Mouse (Mus musculus): ENCODE results near the gene Capn9. TPM values are rescaled to one million over a fixed set of nuclear protein-coding genes. Genes with fewer than 3 reads are reported as not detected.

The Capn9 gene
- total RNA-seq, 1 experiment = not detected

GRCm38 (mm10) chr8:124641599-124641998, 65.7 kb downstream of the Capn9 start:
- Histone ChIP-seq H3K4me3 (ENCODE audit: insufficient read depth in 1 of 2, low read depth in 1 of 2, low read length in 2 of 2, poor library complexity in 1 of 2, severe bottlenecking in 1 of 2) (no peak overlapping the region), H3K36me3 (ENCODE audit: control insufficient read depth, insufficient read depth, low read length, poor library complexity, severe bottlenecking) (no peaks in the 10 kb centered on the region; the same call in 1 of the 2 replicates), H3K27ac (ENCODE audit: insufficient read depth, low read depth, low read length, poor library complexity, severe bottlenecking) (no peak overlapping the region), H3K4me1 (ENCODE audit: control insufficient read depth in 2 of 2, insufficient read depth in 2 of 2, low read length in 2 of 2, poor library complexity in 1 of 2) (no peaks in the 10 kb centered on the region), H3K9ac (ENCODE audit: insufficient read depth, low read depth, low read length, poor library complexity, severe bottlenecking) (no peak overlapping the region), H3K9me3 (ENCODE audit: control insufficient read depth, insufficient read depth, low read depth, low read length) (no peaks in the 10 kb centered on the region)
- TF ChIP-seq MAFK (IDR thresholded peaks at IDR 0.05; ENCODE audit: insufficient read depth, low read depth, low read length) = no peak
- no peak for TF ChIP-seq CHD2 (IDR thresholded peaks at IDR 0.05; ENCODE audit: low read depth, low read length)
- TF ChIP-seq ZC3H11A (IDR thresholded peaks at IDR 0.05; ENCODE audit: borderline replicate concordance, low read depth, low read length) = no peak
- TF ChIP-seq ZNF384 (IDR thresholded peaks at IDR 0.05; ENCODE audit: low read depth, low read length) = no peak
- TF ChIP-seq HCFC1 (IDR thresholded peaks at IDR 0.05; ENCODE audit: borderline replicate concordance, insufficient read depth, low read length) = no peak
- in situ Hi-C loops (cut with MboI; ENCODE audit: low sequenced_read_pairs in 2 of 2, unreplicated experiment in 2 of 2) = no loop called here
- DNase-seq (ENCODE audit: low read depth, low spot score) = no peak

DNA sequence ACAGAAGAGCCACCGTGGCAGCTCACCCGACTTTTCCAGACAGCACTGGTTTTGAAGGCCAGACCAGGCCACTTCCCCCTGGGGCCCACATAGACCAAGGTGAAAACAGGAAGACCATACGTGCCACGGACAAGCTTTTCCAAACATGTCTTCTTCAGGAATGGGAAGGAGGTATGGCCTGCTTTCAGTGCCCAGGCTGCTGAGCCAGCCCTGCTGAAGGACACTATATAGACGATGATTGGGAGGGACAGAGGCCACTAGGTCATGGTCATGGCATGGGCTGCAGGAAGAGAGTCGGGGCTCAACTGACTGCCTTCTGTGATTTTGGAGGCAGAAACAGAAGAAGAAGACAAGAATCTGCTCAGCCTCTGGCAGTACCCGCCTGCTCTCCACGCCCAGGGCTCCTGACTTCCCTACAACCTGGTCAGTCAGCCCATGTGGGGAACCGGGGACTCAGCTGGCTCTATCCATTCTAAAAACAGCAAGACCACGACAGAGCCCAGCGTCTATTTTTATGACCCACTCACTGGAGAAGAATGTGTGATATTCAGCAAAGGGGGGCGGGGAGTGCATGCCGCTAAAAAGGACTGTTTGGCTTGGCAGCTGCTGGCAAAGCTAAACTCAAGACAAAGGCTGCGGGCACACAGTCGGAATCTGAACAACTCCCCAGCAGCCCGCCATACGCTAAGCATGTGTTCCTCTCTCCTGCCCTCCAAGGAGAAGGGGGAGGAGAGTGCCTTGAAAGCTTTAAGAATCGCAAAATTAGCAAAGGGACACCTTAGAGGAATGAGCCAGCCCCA, 67.8 kb downstream of the Capn9 start:
- H3K27ac ChIP-seq (ENCODE audit: insufficient read depth, low read depth, low read length, poor library complexity, severe bottlenecking) = no peak overlapping the region

GRCm38 (mm10) chr8:124648311-124648710, 72.4 kb downstream of the Capn9 start:
- TF ChIP-seq ZC3H11A (IDR thresholded peaks at IDR 0.05; ENCODE audit: borderline replicate concordance, low read depth, low read length) = no peak
- TF ChIP-seq MAFK (IDR thresholded peaks at IDR 0.05; ENCODE audit: insufficient read depth, low read depth, low read length) = no peak
- TF ChIP-seq HCFC1 (IDR thresholded peaks at IDR 0.05; ENCODE audit: borderline replicate concordance, insufficient read depth, low read length) = no peak
- TF ChIP-seq ZNF384 (IDR thresholded peaks at IDR 0.05; ENCODE audit: low read depth, low read length) = no peak
- TF ChIP-seq CHD2 (IDR thresholded peaks at IDR 0.05; ENCODE audit: low read depth, low read length) = no peak
- no peak for DNase-seq (ENCODE audit: low read depth, low spot score)
- H3K9ac ChIP-seq (ENCODE audit: insufficient read depth, low read depth, low read length, poor library complexity, severe bottlenecking) = no peak overlapping the region
- no peaks in the 10 kb centered on the region; the same call in 1 of the 2 replicates for H3K36me3 ChIP-seq (ENCODE audit: control insufficient read depth, insufficient read depth, low read length, poor library complexity, severe bottlenecking)
- in situ Hi-C loops (cut with MboI; ENCODE audit: low sequenced_read_pairs in 2 of 2, unreplicated experiment in 2 of 2) = no loop called here
- H3K4me1 ChIP-seq (ENCODE audit: control insufficient read depth in 2 of 2, insufficient read depth in 2 of 2, low read length in 2 of 2, poor library complexity in 1 of 2) = no peaks in the 10 kb centered on the region
- H3K9me3 ChIP-seq (ENCODE audit: control insufficient read depth, insufficient read depth, low read depth, low read length) = no peaks in the 10 kb centered on the region
- no peak overlapping the region for H3K27ac ChIP-seq (ENCODE audit: insufficient read depth, low read depth, low read length, poor library complexity, severe bottlenecking)
- H3K4me3 ChIP-seq (ENCODE audit: insufficient read depth in 1 of 2, low read depth in 1 of 2, low read length in 2 of 2, poor library complexity in 1 of 2, severe bottlenecking in 1 of 2) = no peak overlapping the region

More for the DNA sequence above, 67.8 kb downstream of the Capn9 start:
- DNase-seq (ENCODE audit: low read depth, low spot score) = no peak
- Histone ChIP-seq H3K4me3 (ENCODE audit: insufficient read depth in 1 of 2, low read depth in 1 of 2, low read length in 2 of 2, poor library complexity in 1 of 2, severe bottlenecking in 1 of 2) (no peak overlapping the region), H3K9me3 (ENCODE audit: control insufficient read depth, insufficient read depth, low read depth, low read length) (no peaks in the 10 kb centered on the region), H3K36me3 (ENCODE audit: control insufficient read depth, insufficient read depth, low read length, poor library complexity, severe bottlenecking) (no peaks in the 10 kb centered on the region; the same call in 1 of the 2 replicates), H3K9ac (ENCODE audit: insufficient read depth, low read depth, low read length, poor library complexity, severe bottlenecking) (no peak overlapping the region), H3K4me1 (ENCODE audit: control insufficient read depth in 2 of 2, insufficient read depth in 2 of 2, low read length in 2 of 2, poor library complexity in 1 of 2) (no peaks in the 10 kb centered on the region)
- in situ Hi-C loops (cut with MboI; ENCODE audit: low sequenced_read_pairs in 2 of 2, unreplicated experiment in 2 of 2) = no loop called here
- TF ChIP-seq MAFK (IDR thresholded peaks at IDR 0.05; ENCODE audit: insufficient read depth, low read depth, low read length) (no peak), ZC3H11A (IDR thresholded peaks at IDR 0.05; ENCODE audit: borderline replicate concordance, low read depth, low read length) (no peak), CHD2 (IDR thresholded peaks at IDR 0.05; ENCODE audit: low read depth, low read length) (no peak), HCFC1 (IDR thresholded peaks at IDR 0.05; ENCODE audit: borderline replicate concordance, insufficient read depth, low read length) (no peak), ZNF384 (IDR thresholded peaks at IDR 0.05; ENCODE audit: low read depth, low read length) (no peak)

- H3K27ac ChIP-seq (ENCODE audit: insufficient read depth, low read depth, low read length, poor library complexity, severe bottlenecking) = no peak overlapping the region
- H3K4me1 ChIP-seq (ENCODE audit: control insufficient read depth in 2 of 2, insufficient read depth in 2 of 2, low read length in 2 of 2, poor library complexity in 1 of 2) = no peaks in the 10 kb centered on the region
- TF ChIP-seq MAFK (IDR thresholded peaks at IDR 0.05; ENCODE audit: insufficient read depth, low read depth, low read length) (no peak), CHD2 (IDR thresholded peaks at IDR 0.05; ENCODE audit: low read depth, low read length) (no peak)
- in situ Hi-C loops (cut with MboI; ENCODE audit: low sequenced_read_pairs in 2 of 2, unreplicated experiment in 2 of 2) = no loop called here
- no peaks in the 10 kb centered on the region; the same call in 1 of the 2 replicates for H3K36me3 ChIP-seq (ENCODE audit: control insufficient read depth, insufficient read depth, low read length, poor library complexity, severe bottlenecking)
- no peak overlapping the region for H3K4me3 ChIP-seq (ENCODE audit: insufficient read depth in 1 of 2, low read depth in 1 of 2, low read length in 2 of 2, poor library complexity in 1 of 2, severe bottlenecking in 1 of 2)
- no peak for DNase-seq (ENCODE audit: low read depth, low spot score)
- H3K9ac ChIP-seq (ENCODE audit: insufficient read depth, low read depth, low read length, poor library complexity, severe bottlenecking) = no peak overlapping the region
- H3K9me3 ChIP-seq (ENCODE audit: control insufficient read depth, insufficient read depth, low read depth, low read length) = no peaks in the 10 kb centered on the region
Measured at GRCm38 (mm10) chr8:124651776-124652175, 75.9 kb downstream of the Capn9 start.

All from ES-E14 (cell line).